Mouse (Mus musculus): ENCODE results near the gene Glt28d2. TPM values are rescaled to one million over a fixed set of nuclear protein-coding genes. Genes with fewer than 3 reads are reported as not detected.
A peak's percentile ranks its signal among the peaks of the same experiment; 100 is the strongest.

Gene Glt28d2
- polyA plus RNA-seq, 1 experiment from 2014 or later = 0.09 TPM

DNA sequence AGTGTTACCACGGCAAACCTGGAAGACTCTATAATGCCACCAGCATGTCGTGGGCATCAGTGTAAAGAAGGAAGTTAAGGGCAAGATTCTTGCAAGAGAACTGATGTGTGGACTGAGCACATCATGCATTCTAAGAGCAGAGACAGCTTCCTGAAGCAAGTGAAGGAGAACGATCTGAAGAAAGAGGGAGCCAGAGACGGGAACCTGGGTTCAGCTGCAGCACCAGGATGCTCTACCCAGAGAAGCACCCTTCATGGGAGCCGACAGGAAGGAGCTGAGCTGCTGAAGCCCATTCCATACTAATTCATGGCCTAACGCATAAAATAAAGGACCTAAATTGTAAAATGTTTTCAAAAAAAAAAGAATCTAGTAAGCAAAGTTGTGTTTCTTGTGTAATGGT, 27.5 kb upstream of the Glt28d2 start:
- Histone ChIP-seq H3K9me3 (no peaks in the 10 kb centered on the region), H3K27ac (replicated peaks) (no peak overlapping the region), H3K4me2 (replicated peaks) (no peak overlapping the region), H3K27me3 (no peaks in the 10 kb centered on the region), H3K4me3 (no peak overlapping the region), H3K36me3 (no peaks in the 10 kb centered on the region), H3K9ac (replicated peaks) (no peak overlapping the region), H3K4me1 (no peaks in the 10 kb centered on the region)
- 93% methylated on average over 6 of the region's 6 CpGs for whole genome bisulfite sequencing
- ATAC-seq (ENCODE audit: low FRiP score, low read depth) = no peak

GRCm38 (mm10) chr3:85907136-85907535, 19.8 kb upstream of the Glt28d2 start:
- Histone ChIP-seq H3K9ac (replicated peaks) (no peak overlapping the region), H3K9me3 (no peaks in the 10 kb centered on the region), H3K36me3 (no peaks in the 10 kb centered on the region), H3K27ac (replicated peaks) (no peak overlapping the region), H3K27me3 (no peaks in the 10 kb centered on the region), H3K4me3 (no peak overlapping the region), H3K4me1 (no peaks in the 10 kb centered on the region), H3K4me2 (replicated peaks) (no peak overlapping the region)
- ATAC-seq (ENCODE audit: low FRiP score, low read depth) = no peak
- 88% methylated on average over 7 of the region's 7 CpGs for WGBS

GRCm38 (mm10) chr3:85904371-85904770, 17.1 kb upstream of the Glt28d2 start:
- Histone ChIP-seq H3K4me3 (no peak overlapping the region), H3K4me1 (no peaks in the 10 kb centered on the region), H3K9me3 (no peaks in the 10 kb centered on the region), H3K27ac (replicated peaks) (no peak overlapping the region), H3K9ac (replicated peaks) (no peak overlapping the region), H3K27me3 (no peaks in the 10 kb centered on the region), H3K36me3 (no peaks in the 10 kb centered on the region), H3K4me2 (replicated peaks) (no peak overlapping the region)
- ATAC-seq (ENCODE audit: low FRiP score, low read depth) = no peak

DNA sequence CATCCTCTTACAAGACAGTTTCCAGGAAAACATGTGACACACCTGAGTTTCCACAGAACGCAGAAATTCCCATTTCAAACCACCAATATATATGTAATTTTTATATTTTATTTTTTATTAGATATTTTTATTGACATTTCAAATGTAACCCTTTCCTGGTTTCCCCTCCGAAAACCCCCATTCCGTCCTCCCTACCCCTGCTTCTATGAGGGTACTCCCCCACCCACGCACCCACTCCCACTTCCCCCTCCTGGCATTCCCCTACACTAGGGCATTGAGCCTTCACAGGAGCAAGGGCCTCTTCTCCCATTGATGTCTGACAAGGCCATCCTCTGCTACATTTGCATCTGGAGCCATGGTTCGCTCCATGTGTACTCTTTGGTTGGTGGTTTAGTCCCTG, 7.7 kb upstream of the Glt28d2 start:
- Histone ChIP-seq H3K4me3 (no peak overlapping the region), H3K27ac (replicated peaks) (no peak overlapping the region), H3K4me2 (replicated peaks) (no peak overlapping the region), H3K9me3 (no peaks in the 10 kb centered on the region), H3K27me3 (no peaks in the 10 kb centered on the region), H3K4me1 (no peaks in the 10 kb centered on the region), H3K36me3 (no peaks in the 10 kb centered on the region), H3K9ac (replicated peaks) (no peak overlapping the region)
- 95% methylated on average over 5 of the region's 5 CpGs for WGBS
- ATAC-seq (ENCODE audit: low FRiP score, low read depth) = no peak

- peaks cover 24% of the 10 kb centered on the region for H3K27me3 ChIP-seq
- ATAC-seq (ENCODE audit: low FRiP score, low read depth) = no peak
- H3K9me3 ChIP-seq = no peaks in the 10 kb centered on the region
- no peak overlapping the region for H3K4me3 ChIP-seq
- peaks cover 17% of the 10 kb centered on the region for H3K4me1 ChIP-seq
- H3K4me2 ChIP-seq (replicated peaks) = no peak overlapping the region
- whole genome bisulfite sequencing = 75% methylated on average over 1 of the region's 1 CpGs
- H3K27ac ChIP-seq (replicated peaks) = no peak overlapping the region
- no peaks in the 10 kb centered on the region for H3K36me3 ChIP-seq
- no peak overlapping the region for H3K9ac ChIP-seq (replicated peaks)
Measured at GRCm38 (mm10) chr3:85891571-85891970, 4.3 kb upstream of the Glt28d2 start.

GRCm38 (mm10) chr3:85888221-85888671, 930 bp upstream of the Glt28d2 start:
- ATAC-seq (ENCODE audit: low FRiP score, low read depth) = no peak
- no peak overlapping the region for H3K9ac ChIP-seq (replicated peaks)
- 6% methylated on average over 11 of the region's 11 CpGs for WGBS

GRCm38 (mm10) chr3:85886636-85887238, 579 bp downstream of the Glt28d2 start:
- WGBS = 4% methylated on average over 22 of the region's 22 CpGs
- no peaks in the 10 kb centered on the region for H3K36me3 ChIP-seq
- H3K4me2 ChIP-seq (replicated peaks) = peak overlapping the region; percentile 98
- H3K4me3 ChIP-seq = peak overlapping the region; percentile 54
- H3K9me3 ChIP-seq = no peaks in the 10 kb centered on the region
- H3K27ac ChIP-seq (replicated peaks) = no peak overlapping the region
- ATAC-seq (ENCODE audit: low FRiP score, low read depth) = no peak
- H3K27me3 ChIP-seq = peaks cover 41% of the 10 kb centered on the region
- peaks cover 18% of the 10 kb centered on the region for H3K4me1 ChIP-seq
- H3K9ac ChIP-seq (replicated peaks) = peak overlapping the region; percentile 32; the same call in 1 of the 2 replicates

More at GRCm38 (mm10) chr3:85888221-85888671, 930 bp upstream of the Glt28d2 start:
- Histone ChIP-seq H3K4me3 (peak overlapping the region; percentile 54), H3K27me3 (peaks cover 41% of the 10 kb centered on the region), H3K36me3 (no peaks in the 10 kb centered on the region), H3K27ac (replicated peaks) (no peak overlapping the region), H3K9me3 (no peaks in the 10 kb centered on the region), H3K4me1 (peaks cover 18% of the 10 kb centered on the region), H3K4me2 (replicated peaks) (peak overlapping the region; percentile 98)

- no peak for ATAC-seq (ENCODE audit: low FRiP score, low read depth)
- Histone ChIP-seq H3K4me1 (peaks cover 18% of the 10 kb centered on the region), H3K9ac (replicated peaks) (no peak overlapping the region), H3K27me3 (peaks cover 41% of the 10 kb centered on the region), H3K36me3 (no peaks in the 10 kb centered on the region), H3K27ac (replicated peaks) (no peak overlapping the region), H3K4me2 (replicated peaks) (no peak overlapping the region), H3K4me3 (no peak overlapping the region), H3K9me3 (no peaks in the 10 kb centered on the region)
- 33% methylated on average over 1 of the region's 1 CpGs for WGBS
Measured at GRCm38 (mm10) chr3:85885906-85886305, 1.4 kb downstream of the Glt28d2 start.

DNA sequence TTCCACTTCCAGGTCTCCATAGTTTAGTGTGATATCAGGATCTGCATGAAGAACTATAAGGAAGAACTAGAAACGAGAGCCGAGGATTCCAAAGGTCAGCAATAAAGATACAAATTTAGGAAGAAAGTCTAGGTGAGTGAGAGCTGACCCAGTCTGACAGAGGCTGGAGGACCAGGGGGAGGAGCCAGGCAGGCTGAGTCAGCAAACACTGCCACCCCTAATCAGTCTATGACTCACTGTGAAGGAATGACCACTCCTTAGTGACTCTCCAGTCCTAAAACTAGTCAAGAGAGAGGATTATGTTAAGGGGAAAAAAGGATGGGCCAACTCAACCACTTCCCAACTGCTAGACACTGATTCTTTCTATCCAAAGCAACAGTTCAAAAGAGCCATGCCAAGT, 6.6 kb downstream of the Glt28d2 start:
- 94% methylated on average over 2 of the region's 2 CpGs for WGBS
- peaks cover 8% of the 10 kb centered on the region for H3K27me3 ChIP-seq
- no peak overlapping the region for H3K27ac ChIP-seq (replicated peaks)
- ATAC-seq (ENCODE audit: low FRiP score, low read depth) = no peak
- H3K4me1 ChIP-seq = no peaks in the 10 kb centered on the region
- H3K36me3 ChIP-seq = no peaks in the 10 kb centered on the region
- H3K4me2 ChIP-seq (replicated peaks) = no peak overlapping the region
- H3K9me3 ChIP-seq = no peaks in the 10 kb centered on the region
- no peak overlapping the region for H3K4me3 ChIP-seq
- H3K9ac ChIP-seq (replicated peaks) = no peak overlapping the region

DNA sequence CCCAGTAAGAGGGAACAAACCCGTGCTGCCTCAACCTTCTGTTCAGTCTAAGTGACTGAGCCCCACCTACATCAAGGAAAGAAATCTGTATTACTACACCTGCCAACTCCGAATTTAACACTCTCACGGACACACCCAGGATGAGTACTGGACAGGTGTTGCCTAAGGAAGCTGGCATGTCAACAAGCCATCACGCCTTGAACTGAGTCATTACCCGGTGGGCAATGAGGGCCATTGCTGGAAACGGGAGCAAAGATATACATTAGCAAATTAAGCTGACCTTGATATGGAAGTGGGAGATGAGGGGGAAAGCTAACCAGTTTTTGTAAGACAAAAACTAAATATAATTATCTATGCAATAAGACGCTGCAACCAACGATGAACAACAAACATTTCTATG, 7.2 kb downstream of the Glt28d2 start:
- Histone ChIP-seq H3K9ac (replicated peaks) (no peak overlapping the region), H3K4me2 (replicated peaks) (no peak overlapping the region), H3K4me3 (no peak overlapping the region), H3K27me3 (peaks cover 3% of the 10 kb centered on the region; the same call in 1 of the 2 replicates), H3K9me3 (no peaks in the 10 kb centered on the region), H3K27ac (replicated peaks) (no peak overlapping the region), H3K4me1 (no peaks in the 10 kb centered on the region), H3K36me3 (no peaks in the 10 kb centered on the region)
- ATAC-seq (ENCODE audit: low FRiP score, low read depth) = no peak
- 90% methylated on average over 8 of the region's 8 CpGs for WGBS

DNA sequence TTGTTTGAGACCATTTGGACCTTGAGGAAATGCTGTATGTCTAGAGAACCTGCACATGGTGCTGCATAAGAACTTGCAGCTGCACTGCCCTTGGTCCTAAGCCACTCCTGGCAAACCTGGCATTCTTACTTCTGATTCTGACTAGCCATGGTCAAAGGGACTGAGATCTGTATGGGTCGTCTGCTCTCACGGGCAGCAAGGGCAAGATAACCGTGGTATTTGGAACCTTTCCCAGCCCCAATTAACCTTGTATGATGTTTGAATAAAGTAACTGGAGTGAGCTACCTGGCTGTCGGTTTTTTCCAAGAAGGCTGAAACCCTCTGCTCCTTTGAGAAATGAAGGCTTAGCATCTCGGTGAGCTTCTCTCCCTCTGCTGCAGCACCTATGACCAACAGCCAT, 8.4 kb downstream of the Glt28d2 start:
- no peak overlapping the region for H3K9ac ChIP-seq (replicated peaks)
- H3K36me3 ChIP-seq = no peaks in the 10 kb centered on the region
- H3K27ac ChIP-seq (replicated peaks) = no peak overlapping the region
- H3K9me3 ChIP-seq = no peaks in the 10 kb centered on the region
- H3K27me3 ChIP-seq = no peaks in the 10 kb centered on the region
- H3K4me1 ChIP-seq = no peaks in the 10 kb centered on the region
- ATAC-seq (ENCODE audit: low FRiP score, low read depth) = no peak
- 87% methylated on average over 5 of the region's 5 CpGs for WGBS
- no peak overlapping the region for H3K4me3 ChIP-seq
- H3K4me2 ChIP-seq (replicated peaks) = no peak overlapping the region

- Histone ChIP-seq H3K4me1 (no peaks in the 10 kb centered on the region), H3K9me3 (no peaks in the 10 kb centered on the region), H3K27ac (replicated peaks) (no peak overlapping the region), H3K36me3 (no peaks in the 10 kb centered on the region), H3K9ac (replicated peaks) (no peak overlapping the region), H3K4me3 (no peak overlapping the region), H3K4me2 (replicated peaks) (no peak overlapping the region), H3K27me3 (no peaks in the 10 kb centered on the region)
- no peak for ATAC-seq (ENCODE audit: low FRiP score, low read depth)
- 7% methylated on average over 3 of the region's 3 CpGs for WGBS
Measured at GRCm38 (mm10) chr3:85863996-85864395, 23.3 kb downstream of the Glt28d2 start.

- Histone ChIP-seq H3K4me1 (no peaks in the 10 kb centered on the region), H3K9ac (replicated peaks) (no peak overlapping the region), H3K4me2 (replicated peaks) (no peak overlapping the region), H3K36me3 (no peaks in the 10 kb centered on the region), H3K4me3 (no peak overlapping the region), H3K27ac (replicated peaks) (no peak overlapping the region), H3K27me3 (no peaks in the 10 kb centered on the region), H3K9me3 (no peaks in the 10 kb centered on the region)
- no peak for ATAC-seq (ENCODE audit: low FRiP score, low read depth)
- WGBS = 85% methylated on average over 2 of the region's 2 CpGs
Measured at GRCm38 (mm10) chr3:85862886-85863285, 24.4 kb downstream of the Glt28d2 start.
